Mouse (Mus musculus) layer of hippocampus, adult 18-20 months (tissue): ENCODE data around the gene Trabd. TPM values are rescaled to one million over a fixed set of nuclear protein-coding genes. Genes with fewer than 3 reads are reported as not detected.

ENCODE experiments used
- DNase-seq, 2 experiments: peaks; one replicate each; pipeline ENCODE4 v3.0.0; 2022; ENCODE audit warnings: low spot score in 2 of 2
- total RNA-seq, 2 experiments: library from RNA; stranded (reverse); gene quantifications; 2 replicates each; pipeline ENCODE4 v1.2.3; 2021

The Trabd gene
- total RNA-seq, 2 experiments from 2014 or later = 20.7 to 23.8 TPM

GRCm38 (mm10) chr15:89076156-89076731 is 1.3 kb downstream of the Trabd start:
- no peak for DNase-seq

GRCm38 (mm10) chr15:89078208-89078836 is 3.4 kb downstream of the Trabd start:
- no peak for DNase-seq

- DNase-seq = no peak
These were observed 9.0 kb downstream of the Trabd start for GRCm38 (mm10) chr15:89083906-89084305.

- DNase-seq = no peak
These were observed 9.9 kb downstream of the Trabd start for GRCm38 (mm10) chr15:89084826-89085225.

GRCm38 (mm10) chr15:89088607-89089247 is 13.8 kb downstream of the Trabd start, which contains the start of gene Selenoo:
TSS of gene Selenoo (plus strand) at chr15:89089084.
- DNase-seq = peak; percentile 86 to 93

- DNase-seq = no peak
These were observed 14.5 kb downstream of the Trabd start for GRCm38 (mm10) chr15:89089248-89090051.

GRCm38 (mm10) chr15:89090662-89091061 is 15.7 kb downstream of the Trabd start:
- no peak for DNase-seq

- DNase-seq = no peak
These were observed 17.3 kb downstream of the Trabd start for GRCm38 (mm10) chr15:89092181-89092580.

GRCm38 (mm10) chr15:89097450-89097849 is 22.5 kb downstream of the Trabd start:
- peak in 1 of 2 experiments; percentile 80 for DNase-seq

GRCm38 (mm10) chr15:89098616-89099015 is 23.7 kb downstream of the Trabd start:
- no peak for DNase-seq

GRCm38 (mm10) chr15:89100823-89101222 is 25.9 kb downstream of the Trabd start:
- DNase-seq = no peak

- no peak for DNase-seq
These were observed 27.7 kb downstream of the Trabd start for GRCm38 (mm10) chr15:89102646-89103045.

- DNase-seq = no peak
These were observed 29.0 kb downstream of the Trabd start for GRCm38 (mm10) chr15:89103921-89104320.

GRCm38 (mm10) chr15:89104425-89104824 is 29.5 kb downstream of the Trabd start:
- no peak for DNase-seq

GRCm38 (mm10) chr15:89106073-89106472 is 31.1 kb downstream of the Trabd start:
- DNase-seq = peak in 1 of 2 experiments; percentile 54

- no peak for DNase-seq
These were observed 32.1 kb downstream of the Trabd start for GRCm38 (mm10) chr15:89106976-89107375.

- DNase-seq = no peak
These were observed 35.2 kb downstream of the Trabd start for GRCm38 (mm10) chr15:89110147-89110546.

GRCm38 (mm10) chr15:89118007-89118406 is 43.1 kb downstream of the Trabd start:
- DNase-seq = no peak

GRCm38 (mm10) chr15:89122649-89123366 is 47.9 kb downstream of the Trabd start, which contains the start of gene Tubgcp6:
TSS of gene Tubgcp6 (minus strand) at chr15:89123112.
- peak; percentile 93 to 98 for DNase-seq

GRCm38 (mm10) chr15:89123595-89123994 is 48.7 kb downstream of the Trabd start:
- peak; percentile 51 to 64 for DNase-seq

GRCm38 (mm10) chr15:89124312-89124711 is 49.4 kb downstream of the Trabd start:
- DNase-seq = no peak
